Mouse (Mus musculus) forebrain, embryonic 10.5 days (tissue): ENCODE data around the gene Trpv1. TPM values are rescaled to one million over a fixed set of nuclear protein-coding genes. Genes with fewer than 3 reads are reported as not detected.
A peak's percentile ranks its signal among the peaks of the same experiment; 100 is the strongest.

ENCODE experiments used
- DNase-seq: peaks from one replicate; pipeline ENCODE4 v3.0.0-alpha.2; 2017; ENCODE audit warnings: low spot score; ENCODE audit errors: extremely low spot score
- H3K27ac ChIP-seq: fragments of 300-500 bp; sonication (generic); 2 replicates; pipeline ENCODE4 v1.5.1; 2016; ENCODE audit warnings: mild to moderate bottlenecking
- H3K27me3 ChIP-seq: fragments of 300-500 bp; sonication (generic); 2 replicates; pipeline ENCODE4 v1.6.1; 2016; ENCODE audit warnings: mild to moderate bottlenecking; ENCODE audit not compliant: poor library complexity, severe bottlenecking
- H3K36me3 ChIP-seq: fragments of 300-500 bp; sonication (generic); replicated peaks from 2 replicates; pipeline ENCODE4 v1.6.1; 2016; ENCODE audit warnings: mild to moderate bottlenecking, moderate library complexity
- H3K4me1 ChIP-seq: fragments of 300-500 bp; sonication (generic); 2 replicates; pipeline ENCODE4 v1.6.1; 2016
- H3K4me3 ChIP-seq: fragments of 300-500 bp; sonication (generic); 2 replicates; pipeline ENCODE4 v1.5.1; 2016; ENCODE audit warnings: mild to moderate bottlenecking, moderate library complexity
- H3K9me3 ChIP-seq: fragments of 300-500 bp; sonication (generic); 2 replicates; pipeline ENCODE4 v1.6.1; 2016; ENCODE audit warnings: mild to moderate bottlenecking, moderate library complexity
- WGBS: fragments of 180-500 bp; shearing (Covaris S2); methylation state at CpG from one replicate; pipeline ENCODE4 v1.1.7; 2016; 5-methylcytosine and 5-hydroxymethylcytosine counted together
- polyA plus RNA-seq: library from polyadenylated mRNA; unstranded; fragments of >200 nt; fragmentation: Nextera tagmentation; extraction: Ambion mirVana; gene quantifications from 2 replicates; pipeline ENCODE4 v1.2.1, GENCODE M21; 2016

Gene Trpv1
- polyA plus RNA-seq, 1 experiment from 2014 or later, result not detected

- Histone ChIP-seq H3K27me3 (no peaks in the 10 kb centered on the region), H3K4me3 (no peak overlapping the region), H3K9me3 (no peaks in the 10 kb centered on the region), H3K27ac (no peak overlapping the region), H3K36me3 (no peaks in the 10 kb centered on the region), H3K4me1 (no peaks in the 10 kb centered on the region)
- WGBS, result 91% methylated on average over 4 of the region's 4 CpGs
- DNase-seq, result no peak
Measured at GRCm38 (mm10) chr11:73242777-73243176, 8.7 kb downstream of the Trpv1 start.

DNA sequence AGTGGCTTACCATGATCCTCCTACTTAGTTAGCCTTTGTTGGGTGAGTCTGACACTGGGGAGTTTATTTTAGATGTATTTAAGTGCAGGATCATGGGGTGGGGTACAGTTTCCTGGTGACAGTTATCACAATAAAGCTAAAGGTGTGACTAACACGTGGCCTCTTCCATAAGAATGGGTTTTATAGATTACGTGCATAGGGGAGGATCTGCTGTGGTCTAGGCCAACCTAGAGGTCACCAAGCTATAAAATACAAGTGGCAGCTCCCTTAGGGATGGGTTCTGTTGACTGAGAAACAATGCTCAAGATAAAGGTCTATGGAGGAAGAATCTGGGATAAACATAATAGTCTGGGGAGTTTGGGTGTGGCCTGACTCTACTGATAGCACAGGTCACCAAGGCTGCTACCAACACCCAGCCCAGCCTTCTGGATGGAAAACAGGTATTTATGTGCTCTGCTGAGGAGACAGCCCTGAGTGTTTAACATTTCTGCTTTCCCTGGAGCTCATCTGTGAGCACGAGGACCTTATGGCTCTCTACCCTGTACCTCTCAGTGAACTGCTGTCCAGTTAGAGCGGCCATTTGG is 23.4 kb downstream of the Trpv1 start:
- 78% methylated on average over 4 of the region's 4 CpGs for WGBS
- Histone ChIP-seq H3K36me3 (no peaks in the 10 kb centered on the region), H3K4me3 (no peak overlapping the region), H3K27me3 (no peaks in the 10 kb centered on the region), H3K9me3 (no peaks in the 10 kb centered on the region), H3K4me1 (no peaks in the 10 kb centered on the region), H3K27ac (no peak overlapping the region)
- no peak for DNase-seq

DNA sequence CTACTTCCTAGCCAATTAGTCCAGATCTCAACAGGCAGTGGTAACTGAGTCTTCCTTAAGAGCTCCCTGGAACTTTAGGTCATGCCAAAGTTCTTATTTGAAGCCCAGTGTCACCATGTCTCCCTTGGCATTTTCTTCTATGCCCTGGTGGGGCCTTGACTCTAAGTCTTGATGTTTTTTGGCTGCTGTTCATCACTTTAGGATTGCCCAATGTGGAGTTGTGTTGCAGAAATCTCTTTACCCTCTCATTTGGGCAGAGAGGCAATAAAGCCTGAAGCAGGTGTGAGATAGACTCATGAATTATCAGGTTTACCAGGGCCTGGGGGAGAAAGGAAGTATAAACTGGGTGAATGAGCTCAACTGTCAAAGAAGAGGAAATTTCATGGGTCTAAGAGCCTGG is 24.6 kb downstream of the Trpv1 start:
- no peak for DNase-seq
- no peak overlapping the region for H3K27ac ChIP-seq

GRCm38 (mm10) chr11:73260457-73260856 is 26.4 kb downstream of the Trpv1 start:
- H3K4me1 ChIP-seq, result no peaks in the 10 kb centered on the region
- DNase-seq, result no peak
- H3K9me3 ChIP-seq, result no peaks in the 10 kb centered on the region
- no peaks in the 10 kb centered on the region for H3K36me3 ChIP-seq
- H3K27ac ChIP-seq, result no peak overlapping the region
- no peaks in the 10 kb centered on the region for H3K27me3 ChIP-seq
- WGBS, result 82% methylated on average over 3 of the region's 3 CpGs
- no peak overlapping the region for H3K4me3 ChIP-seq

More for the DNA sequence above, 24.6 kb downstream of the Trpv1 start:
- H3K4me1 ChIP-seq, result no peaks in the 10 kb centered on the region
- H3K9me3 ChIP-seq, result no peaks in the 10 kb centered on the region
- no peaks in the 10 kb centered on the region for H3K36me3 ChIP-seq
- H3K27me3 ChIP-seq, result no peaks in the 10 kb centered on the region
- H3K4me3 ChIP-seq, result no peak overlapping the region

DNA sequence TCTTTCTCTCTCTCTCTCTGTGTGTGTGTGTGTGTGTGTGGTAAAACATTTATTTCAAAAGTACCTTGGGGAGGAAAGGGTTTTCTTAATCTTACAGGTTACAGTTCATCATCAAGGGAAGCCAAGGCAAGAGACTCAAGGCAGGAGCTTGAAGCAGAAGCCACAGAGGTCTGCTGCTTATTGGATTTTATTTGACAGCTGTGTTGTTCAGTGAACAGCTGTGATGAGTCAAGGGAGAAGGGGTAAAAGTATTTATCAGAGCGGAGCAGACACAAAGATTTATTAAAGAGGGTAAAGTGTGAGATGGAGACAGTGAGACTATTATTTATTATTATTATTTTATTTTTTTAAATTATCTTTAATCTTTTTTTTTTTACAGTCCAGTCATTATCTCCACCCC is 27.3 kb downstream of the Trpv1 start:
- Histone ChIP-seq H3K36me3 (no peaks in the 10 kb centered on the region), H3K4me1 (no peaks in the 10 kb centered on the region), H3K9me3 (no peaks in the 10 kb centered on the region), H3K27ac (no peak overlapping the region), H3K27me3 (no peaks in the 10 kb centered on the region), H3K4me3 (no peak overlapping the region)
- no peak for DNase-seq
- 93% methylated on average over 1 of the region's 1 CpGs for WGBS

- no peaks in the 10 kb centered on the region for H3K4me1 ChIP-seq
- H3K27ac ChIP-seq, result no peak within 1 kb of the TSS
- no peaks in the 10 kb centered on the region for H3K36me3 ChIP-seq
- 89% methylated on average over 7 of the region's 7 CpGs for WGBS
- no peak for DNase-seq
- no peak within 1 kb of the TSS for H3K4me3 ChIP-seq
- H3K27me3 ChIP-seq, result no peaks in the 10 kb centered on the region
- no peaks in the 10 kb centered on the region for H3K9me3 ChIP-seq
Measured at GRCm38 (mm10) chr11:73267267-73267666, 33.2 kb downstream of the Trpv1 start, which contains the start of gene Trpv3. Gene Trpv3 (plus strand): TSS chr11:73267388.

- no peaks in the 10 kb centered on the region for H3K9me3 ChIP-seq
- H3K27ac ChIP-seq, result no peak overlapping the region
- H3K36me3 ChIP-seq, result no peaks in the 10 kb centered on the region
- no peak for DNase-seq
- 39% methylated on average over 2 of the region's 2 CpGs for WGBS
- H3K4me3 ChIP-seq, result no peak overlapping the region
- H3K27me3 ChIP-seq, result no peaks in the 10 kb centered on the region
- no peaks in the 10 kb centered on the region for H3K4me1 ChIP-seq
Measured at GRCm38 (mm10) chr11:73274821-73275220, 40.7 kb downstream of the Trpv1 start.

- 66% methylated on average over 5 of the region's 5 CpGs for WGBS
- Histone ChIP-seq H3K4me1 (peaks cover 22% of the 10 kb centered on the region), H3K4me3 (no peak overlapping the region), H3K36me3 (no peaks in the 10 kb centered on the region), H3K9me3 (no peaks in the 10 kb centered on the region), H3K27ac (no peak overlapping the region), H3K27me3 (no peaks in the 10 kb centered on the region)
- DNase-seq, result no peak
Measured at GRCm38 (mm10) chr11:73280710-73281109, 46.6 kb downstream of the Trpv1 start.

GRCm38 (mm10) chr11:73281528-73282027 is 47.5 kb downstream of the Trpv1 start:
- no peaks in the 10 kb centered on the region for H3K27me3 ChIP-seq
- peak; percentile 27 for DNase-seq
- peak overlapping the region; percentile 47 for H3K4me3 ChIP-seq
- no peaks in the 10 kb centered on the region for H3K9me3 ChIP-seq
- H3K36me3 ChIP-seq, result no peaks in the 10 kb centered on the region
- H3K27ac ChIP-seq, result peak overlapping the region; percentile 53
- H3K4me1 ChIP-seq, result peaks cover 22% of the 10 kb centered on the region
- 2% methylated on average over 16 of the region's 16 CpGs for WGBS

DNA sequence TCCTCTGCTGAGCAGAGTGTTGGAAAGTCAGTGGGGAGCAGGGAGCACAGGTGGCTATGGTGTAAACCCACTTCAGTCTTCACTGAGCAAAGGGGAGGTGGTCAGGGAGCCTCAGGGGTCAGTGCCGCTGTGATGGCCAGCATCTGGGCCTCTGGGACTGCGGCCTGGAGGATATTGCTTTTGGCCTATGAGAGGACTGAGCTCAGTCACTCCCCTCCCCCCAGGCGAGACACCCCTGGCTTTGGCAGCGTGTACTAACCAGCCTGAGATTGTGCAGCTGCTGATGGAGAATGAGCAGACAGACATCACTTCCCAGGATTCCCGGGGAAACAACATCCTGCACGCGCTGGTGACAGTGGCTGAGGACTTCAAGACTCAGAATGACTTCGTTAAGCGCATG is 49.3 kb downstream of the Trpv1 start:
- 80% methylated on average over 9 of the region's 9 CpGs for WGBS

DNA sequence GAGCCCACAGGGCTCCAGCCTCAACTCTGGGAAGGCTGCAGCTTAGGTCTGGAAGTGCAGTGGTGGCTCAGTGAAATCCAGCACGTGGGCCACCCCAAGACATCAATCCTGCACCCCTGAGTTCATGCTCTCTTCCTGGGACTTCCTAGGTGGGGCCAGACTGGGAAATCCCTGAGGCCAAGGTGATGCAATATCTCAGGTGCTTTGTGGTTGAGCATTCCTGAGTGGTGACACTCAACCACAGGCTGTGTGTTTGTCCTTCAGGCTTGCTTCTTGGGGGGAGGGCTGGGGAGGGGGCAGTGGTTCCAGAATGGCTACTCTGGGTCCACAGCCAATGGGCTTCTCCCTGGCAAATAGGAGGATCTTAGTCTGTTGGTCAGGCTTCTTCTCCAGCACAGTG is 49.8 kb downstream of the Trpv1 start:
- H3K27ac ChIP-seq, result peak overlapping the region; percentile 48; the same call in 1 of the 2 replicates
- no peaks in the 10 kb centered on the region for H3K27me3 ChIP-seq
- 44% methylated on average over 1 of the region's 1 CpGs for WGBS
- no peaks in the 10 kb centered on the region for H3K36me3 ChIP-seq
- no peak overlapping the region for H3K4me3 ChIP-seq
- no peak for DNase-seq
- no peaks in the 10 kb centered on the region for H3K9me3 ChIP-seq
- H3K4me1 ChIP-seq, result peaks cover 22% of the 10 kb centered on the region

More for the DNA sequence above, 49.3 kb downstream of the Trpv1 start:
- no peaks in the 10 kb centered on the region for H3K36me3 ChIP-seq
- peaks cover 22% of the 10 kb centered on the region for H3K4me1 ChIP-seq
- no peaks in the 10 kb centered on the region for H3K9me3 ChIP-seq
- no peak overlapping the region for H3K4me3 ChIP-seq
- H3K27ac ChIP-seq, result no peak overlapping the region
- no peak for DNase-seq
- no peaks in the 10 kb centered on the region for H3K27me3 ChIP-seq

GRCm38 (mm10) chr11:73284351-73284750 is 50.3 kb downstream of the Trpv1 start:
- H3K9me3 ChIP-seq, result no peaks in the 10 kb centered on the region
- H3K27me3 ChIP-seq, result no peaks in the 10 kb centered on the region
- no peak for DNase-seq
- H3K27ac ChIP-seq, result peak overlapping the region; percentile 48; the same call in 1 of the 2 replicates
- H3K4me3 ChIP-seq, result no peak overlapping the region
- H3K36me3 ChIP-seq, result no peaks in the 10 kb centered on the region
- peaks cover 22% of the 10 kb centered on the region for H3K4me1 ChIP-seq

- Histone ChIP-seq H3K9me3 (no peaks in the 10 kb centered on the region), H3K36me3 (no peaks in the 10 kb centered on the region), H3K27me3 (no peaks in the 10 kb centered on the region), H3K4me3 (no peak overlapping the region), H3K4me1 (0 out of 2 replicates have a peak, but pooled peaks cover 1% of the 10 kb centered on the region), H3K27ac (no peak overlapping the region)
- 93% methylated on average over 1 of the region's 1 CpGs for WGBS
- DNase-seq, result no peak
Measured at GRCm38 (mm10) chr11:73289621-73290020, 55.5 kb downstream of the Trpv1 start.

DNA sequence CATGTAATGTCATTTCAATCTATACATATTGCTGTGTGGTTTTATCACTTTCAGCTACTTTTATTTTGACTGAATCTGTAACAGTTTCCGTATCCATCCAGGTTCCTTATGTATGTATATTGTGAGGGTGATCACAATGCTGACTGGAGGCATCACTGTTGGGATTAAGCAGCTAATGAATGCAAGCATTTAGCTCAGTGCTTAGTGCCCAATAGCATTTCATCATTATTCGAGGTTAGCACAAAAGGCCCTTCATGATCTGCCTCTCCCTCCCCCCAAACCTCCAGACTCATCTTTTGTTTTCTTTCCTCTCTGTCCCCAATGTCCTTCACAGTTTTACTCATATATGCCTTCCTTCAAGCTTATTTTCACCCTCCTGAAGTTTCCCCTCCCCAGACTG is 69.0 kb downstream of the Trpv1 start:
- Histone ChIP-seq H3K36me3 (no peaks in the 10 kb centered on the region), H3K4me3 (no peak overlapping the region), H3K9me3 (no peaks in the 10 kb centered on the region), H3K27me3 (no peaks in the 10 kb centered on the region), H3K27ac (no peak overlapping the region), H3K4me1 (peaks cover 9% of the 10 kb centered on the region)
- WGBS, result 22% methylated on average over 2 of the region's 2 CpGs
- DNase-seq, result no peak
